Mouse (Mus musculus): ENCODE results near the gene Pcbp1.
"Not testable (repeated sequence)": the region's sequence is repeated elsewhere in the genome, so short reads cannot be mapped to it uniquely, and the experiment has no call there.

GRCm38 (mm10) chr6:86557182-86557581, 31.1 kb upstream of the Pcbp1 start:
- TF ChIP-seq EP300 (IDR thresholded peaks at IDR 0.05; ENCODE audit: insufficient read depth, low read depth, low read length); CTCF (IDR thresholded peaks at IDR 0.05; ENCODE audit: low read depth, low read length): not testable (repeated sequence)

Measured in ES-Bruce4 (cell line).